Mouse (Mus musculus) left cerebral cortex, adult 2 months (tissue): ENCODE measurements around the gene Cmc1. TPM values are rescaled to one million over a fixed set of nuclear protein-coding genes. Genes with fewer than 3 reads are reported as not detected.
A peak's percentile ranks its signal among the peaks of the same experiment; 100 is the strongest.
"Not testable (repeated sequence)": the region's sequence is repeated elsewhere in the genome, so short reads cannot be mapped to it uniquely, and the experiment has no call there.

Source experiments
- DNase-seq, 2 experiments: peaks; one replicate each; pipeline ENCODE4 v3.0.0; 2021 to 2022; ENCODE audit warnings: low spot score in 2 of 2, mixed read lengths in 1 of 2; ENCODE audit errors: extremely low spot score in 1 of 2
- H3K27ac ChIP-seq: fragments of 200-600 bp; 2 replicates; pipeline ENCODE4 v1.8.1; 2022
- H3K4me3 ChIP-seq: fragments of 200-600 bp; 2 replicates; pipeline ENCODE4 v1.8.1; 2022
- CTCF ChIP-seq: fragments of 200-600 bp; IDR thresholded peaks from 2 replicates; pipeline ENCODE4 v1.8.1; 2022; ENCODE audit warnings: antibody characterized with exemption, mild to moderate bottlenecking, moderate library complexity
- intact Hi-C: fragments of 180-260 bp; cut with DNase I; formaldehyde crosslinking; loops from one replicate; pipeline ENCODE4 v1.15.1; 2025
- total RNA-seq, 2 experiments: library from RNA; stranded (reverse); gene quantifications; 2 replicates each; pipeline ENCODE4 v1.2.3; 2021

Gene Cmc1
- total RNA-seq, 2 experiments from 2014 or later = 11.1 to 14.9 TPM

DNA sequence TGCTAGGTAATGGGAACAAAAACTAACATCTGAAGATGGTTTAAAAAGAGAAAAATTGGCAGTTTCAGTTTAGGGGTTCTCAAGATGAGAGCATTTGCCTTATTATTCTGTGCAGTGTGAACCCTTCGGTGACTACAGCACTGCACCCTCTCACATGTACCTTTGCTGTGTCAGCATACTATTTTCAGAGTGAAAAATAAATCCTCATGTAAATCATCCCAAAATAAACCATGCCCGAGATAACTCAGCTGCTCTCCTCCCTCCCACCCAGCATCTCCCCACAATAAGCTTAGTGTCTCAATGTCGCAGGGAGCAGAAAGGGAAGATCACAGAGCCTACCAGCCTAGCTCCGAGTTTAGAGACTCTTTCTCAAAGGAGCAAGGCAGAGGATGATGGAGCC is 23.1 kb upstream of the Cmc1 start:
- DNase-seq = no peak
- intact Hi-C loops = no loop called here
- Histone ChIP-seq H3K4me3 (no peak overlapping the region), H3K27ac (no peak overlapping the region)
- no peak for TF ChIP-seq CTCF

GRCm38 (mm10) chr9:118168544-118168943 is 18.6 kb upstream of the Cmc1 start:
- DNase-seq = no peak
- H3K4me3 ChIP-seq = no peak overlapping the region
- peak; percentile 45 for TF ChIP-seq CTCF
- no peak overlapping the region for H3K27ac ChIP-seq
- intact Hi-C loops = no loop called here

- DNase-seq = no peak
- intact Hi-C loops = no loop called here
- no peak; the same call in 1 of the 2 replicates for TF ChIP-seq CTCF
- Histone ChIP-seq H3K4me3 (no peak overlapping the region), H3K27ac (no peak overlapping the region)
These were observed 17.6 kb upstream of the Cmc1 start for GRCm38 (mm10) chr9:118167606-118168005.

DNA sequence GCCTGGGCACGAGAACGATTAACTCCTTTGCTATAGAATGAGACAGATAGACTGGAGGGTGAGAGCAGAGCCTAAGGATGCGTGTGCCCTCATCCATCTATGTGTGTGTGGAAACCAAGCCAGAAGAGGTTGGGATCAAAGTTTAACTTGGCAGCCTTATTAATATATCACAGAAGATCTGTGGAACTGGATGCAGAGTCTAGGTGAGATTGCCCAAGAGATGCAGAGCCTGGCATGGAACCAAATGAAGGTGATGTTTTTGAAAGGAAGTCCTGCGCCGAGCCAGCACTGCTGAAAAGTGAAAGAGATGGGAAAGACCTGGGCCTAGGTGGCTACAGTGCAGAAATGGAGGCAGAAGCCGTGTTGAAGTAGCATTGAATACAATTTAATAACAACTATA is 11.6 kb upstream of the Cmc1 start:
- Histone ChIP-seq H3K4me3 (no peak overlapping the region), H3K27ac (no peak overlapping the region)
- DNase-seq = no peak
- TF ChIP-seq CTCF = no peak
- intact Hi-C loops = no loop called here

GRCm38 (mm10) chr9:118159936-118160335 is 10.0 kb upstream of the Cmc1 start:
- no peak overlapping the region for H3K27ac ChIP-seq
- no peak overlapping the region for H3K4me3 ChIP-seq
- TF ChIP-seq CTCF = no peak
- DNase-seq = no peak
- intact Hi-C loops = no loop called here

DNA sequence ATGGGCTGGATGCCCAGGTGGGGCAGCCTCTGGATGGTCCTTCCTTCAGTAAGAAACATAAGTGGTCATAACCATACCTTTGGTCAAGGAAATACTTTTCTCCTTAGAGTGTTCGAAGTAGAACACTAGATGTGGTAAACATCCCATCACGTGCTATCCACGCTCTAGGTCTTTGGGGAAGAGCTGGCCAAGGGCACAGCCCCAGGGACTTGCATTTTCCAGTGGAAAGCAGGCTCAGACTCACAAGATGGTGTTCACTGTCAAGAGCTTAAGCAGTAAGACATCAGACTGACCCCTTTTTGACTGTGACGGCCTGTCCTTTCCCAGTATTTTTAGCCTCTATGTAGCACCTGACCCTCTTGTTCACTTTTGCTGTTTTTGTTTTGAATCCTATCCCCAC is 8.2 kb upstream of the Cmc1 start:
- H3K4me3 ChIP-seq = no peak overlapping the region
- no peak for DNase-seq
- intact Hi-C loops = no loop called here
- H3K27ac ChIP-seq = no peak overlapping the region
- TF ChIP-seq CTCF = no peak

DNA sequence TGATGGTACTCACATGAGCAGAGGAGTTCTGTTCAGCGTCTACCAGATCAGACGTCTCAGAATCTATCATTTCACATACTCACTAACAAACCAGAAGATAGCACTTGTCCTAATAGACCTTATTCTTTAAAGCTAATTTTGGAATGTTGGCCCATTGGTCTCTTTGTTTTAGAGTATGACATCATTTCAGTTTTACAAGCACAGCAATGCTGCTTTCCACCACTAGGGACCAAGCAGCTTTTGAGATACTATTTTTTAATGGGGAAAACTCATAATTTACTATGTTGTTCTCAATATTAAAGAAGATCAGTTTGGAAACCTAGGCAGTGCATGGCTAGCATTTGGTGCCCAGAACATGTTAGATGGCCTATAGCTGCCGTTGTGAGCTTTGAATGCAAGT is 7.3 kb upstream of the Cmc1 start:
- TF ChIP-seq CTCF = peak; percentile 48
- no peak for DNase-seq
- Histone ChIP-seq H3K27ac (no peak overlapping the region), H3K4me3 (no peak overlapping the region)
- intact Hi-C loops = no loop called here

- Histone ChIP-seq H3K4me3 (no peak overlapping the region), H3K27ac (no peak overlapping the region)
- no peak for DNase-seq
- intact Hi-C loops = no loop called here
- TF ChIP-seq CTCF = no peak
These were observed 4.7 kb upstream of the Cmc1 start for GRCm38 (mm10) chr9:118154666-118155065.

DNA sequence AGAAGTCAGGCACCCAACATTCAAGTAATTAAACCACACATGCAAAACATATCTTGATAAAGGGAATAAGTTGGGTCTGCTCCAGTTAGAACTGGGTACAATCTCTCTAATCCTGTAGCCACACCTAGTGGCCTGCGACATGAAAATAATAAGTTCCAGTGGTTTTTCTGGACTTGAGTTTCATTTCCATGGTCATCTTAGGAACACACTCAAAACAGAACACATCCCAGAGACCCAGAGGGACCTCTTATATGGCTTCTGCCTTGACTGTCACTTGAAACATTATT is 1.2 kb upstream of the Cmc1 start:
- Histone ChIP-seq H3K4me3 (no peak overlapping the region), H3K27ac (no peak overlapping the region)
- intact Hi-C loops = no loop called here
- no peak for DNase-seq
- TF ChIP-seq CTCF = no peak

DNA sequence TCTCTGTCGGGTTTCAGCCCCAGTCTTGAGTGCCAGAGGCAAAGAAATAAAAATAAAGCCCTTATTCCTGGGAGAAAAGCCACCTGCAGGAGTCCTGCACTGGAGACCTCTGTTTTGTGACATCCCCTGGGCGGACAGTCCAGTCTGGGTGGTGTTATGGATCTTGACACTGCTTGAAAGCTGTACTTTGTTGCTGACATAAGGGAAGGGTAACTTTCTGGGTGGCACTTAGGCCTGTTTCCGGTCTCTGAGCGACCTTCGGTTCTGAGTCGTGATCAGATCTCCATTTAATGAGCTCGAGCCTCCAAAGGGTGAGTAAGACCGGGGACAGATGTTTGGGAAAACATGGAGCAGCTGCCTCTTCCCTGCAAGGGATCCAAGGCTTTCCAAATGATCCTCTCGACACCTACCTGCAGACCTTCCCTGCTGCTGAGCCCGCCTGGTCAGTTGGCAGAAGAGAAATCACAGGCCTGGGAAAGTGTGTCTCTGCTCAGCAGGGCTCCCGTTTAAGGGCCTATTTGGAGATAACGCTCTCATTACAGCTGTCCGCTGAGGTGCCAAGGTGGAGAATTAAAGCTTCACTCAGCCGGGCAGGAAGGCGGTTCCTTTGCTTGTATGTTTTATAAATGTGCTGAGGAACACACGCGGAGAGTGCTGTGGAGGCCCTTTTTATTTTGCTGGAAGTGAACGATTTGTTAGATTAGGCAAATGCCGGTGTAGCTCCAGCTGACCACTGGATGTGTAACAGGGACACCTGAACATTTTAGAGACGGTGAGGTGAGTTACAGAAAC is 648 bp upstream of the Cmc1 start:
- intact Hi-C loops = no loop called here
- no peak for TF ChIP-seq CTCF
- no peak for DNase-seq
- H3K27ac ChIP-seq = no peak overlapping the region
- H3K4me3 ChIP-seq = peak overlapping the region; percentile 86

DNA sequence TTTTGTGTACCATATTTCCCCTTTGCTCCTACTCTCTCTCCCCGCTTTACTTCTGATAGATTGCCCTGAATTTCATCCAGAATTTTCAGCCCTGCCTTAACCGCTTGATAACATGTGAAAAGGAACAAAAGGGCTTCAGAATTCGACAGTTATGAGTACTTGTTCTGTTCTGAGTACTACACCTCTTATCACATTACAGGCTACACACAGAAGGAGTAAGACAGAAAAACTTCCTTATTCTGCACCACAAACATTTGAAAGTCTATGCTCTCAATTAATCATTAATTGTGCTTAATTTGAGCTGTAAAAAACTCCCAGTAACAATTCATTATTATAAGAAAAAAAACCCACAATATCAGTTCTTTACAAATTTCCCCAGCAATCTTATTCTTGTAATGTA is 9.6 kb downstream of the Cmc1 start:
- intact Hi-C loops, DNase-seq, H3K4me3 ChIP-seq, H3K27ac ChIP-seq: not testable (repeated sequence)

GRCm38 (mm10) chr9:118110360-118110710 is 39.6 kb downstream of the Cmc1 start:
- no peak for TF ChIP-seq CTCF
- intact Hi-C loops = no loop called here
- Histone ChIP-seq H3K4me3 (no peak overlapping the region), H3K27ac (no peak overlapping the region)
- DNase-seq = no peak

DNA sequence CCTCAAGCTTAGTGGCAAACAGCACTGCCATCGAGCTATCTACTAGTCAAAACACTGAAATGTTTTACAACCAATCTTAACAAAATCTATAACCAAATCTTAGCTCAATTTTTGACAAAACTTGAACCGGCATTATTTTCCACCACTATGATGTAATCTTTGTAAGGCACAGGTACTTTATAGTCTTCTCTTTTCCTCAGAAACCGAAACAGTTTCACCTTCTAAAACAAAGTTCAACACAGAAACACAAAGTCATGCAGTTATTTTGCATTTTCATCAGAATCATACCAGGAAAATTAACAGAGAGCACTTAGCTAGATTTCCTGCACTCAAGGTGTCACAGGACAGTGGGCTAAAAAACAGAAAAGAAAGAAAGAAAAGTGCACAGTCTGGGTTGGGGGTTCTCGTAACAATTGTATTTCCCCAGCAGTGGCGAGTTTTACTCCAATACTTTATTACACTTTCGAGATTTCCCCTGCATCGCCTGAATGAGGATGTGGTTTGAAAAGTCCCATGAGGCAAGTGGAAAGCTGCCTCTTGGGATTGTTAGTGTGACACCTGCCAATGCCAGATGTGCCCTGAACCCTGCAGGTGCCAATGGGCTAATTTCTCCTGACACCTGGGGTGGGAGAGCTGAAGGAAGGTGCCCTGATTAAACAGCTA is 40.1 kb downstream of the Cmc1 start:
- intact Hi-C loops = no loop called here
- no peak for TF ChIP-seq CTCF
- Histone ChIP-seq H3K4me3 (no peak overlapping the region), H3K27ac (no peak overlapping the region)
- DNase-seq = no peak
